Mouse (Mus musculus): ENCODE measurements around the gene Ap2b1. TPM values are rescaled to one million over a fixed set of nuclear protein-coding genes. Genes with fewer than 3 reads are reported as not detected.
A peak's percentile ranks its signal among the peaks of the same experiment; 100 is the strongest.
"Not testable (repeated sequence)": the region's sequence is repeated elsewhere in the genome, so short reads cannot be mapped to it uniquely, and the experiment has no call there.

Gene Ap2b1
- polyA plus RNA-seq (2015; fragmentation: Nextera tagmentation; extraction: Ambion mirVana): 54.9 and 59.8 TPM in 2 replicates

GRCm38 (mm10) chr11:83298225-83299195 is at the start of gene Ap2b1:
TSS of gene Ap2b1 (plus strand) at chr11:83299024.
- Histone ChIP-seq H3K36me3 (ENCODE audit: control insufficient read depth, insufficient read depth, low read length) (peaks cover 7% of the 10 kb centered on the region; the same call in 1 of the 2 replicates), H3K27me3 (ENCODE audit: control insufficient read depth, insufficient read depth, low read depth, low read length) (no peaks in the 10 kb centered on the region), H3K4me2 (ENCODE audit: low read depth, low read length) (peak within 1 kb of the TSS; percentile 88), H3K27ac (ENCODE audit: low read length) (peak within 1 kb of the TSS; percentile 95), H3K4me3 (ENCODE audit: low read length) (peak within 1 kb of the TSS; percentile 90), H3K4me1 (replicated peaks; ENCODE audit: control insufficient read depth, insufficient read depth, low read length) (peaks cover 9% of the 10 kb centered on the region; the same call in 1 of the 2 replicates), H3K9me3 (ENCODE audit: control insufficient read depth, low read length) (no peaks in the 10 kb centered on the region), H3K9ac (ENCODE audit: low read length) (peak within 1 kb of the TSS; percentile 94)
- WGBS: 2% methylated on average over 56 of the region's 56 CpGs
- ATAC-seq (ENCODE audit: low read depth): peak; percentile 93

DNA sequence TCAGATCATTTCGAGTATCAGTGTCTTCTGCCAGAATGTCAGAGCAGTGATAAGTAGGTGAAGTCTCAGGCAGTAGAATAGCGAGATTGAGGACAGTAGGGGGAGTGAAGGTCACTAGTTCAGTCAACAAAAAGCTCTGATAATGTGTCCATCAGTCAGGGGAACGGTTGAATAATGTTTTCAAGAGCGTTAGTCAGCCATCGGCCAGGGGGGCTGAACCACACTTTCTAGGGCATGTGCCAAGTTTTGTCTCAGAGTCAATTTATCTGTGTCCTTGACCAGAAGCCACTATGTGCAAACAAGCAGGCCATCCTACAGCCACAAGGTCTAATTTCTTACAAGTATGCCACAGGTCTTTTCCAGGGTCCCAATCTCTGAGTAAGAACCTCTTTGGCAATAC is 41.6 kb upstream of the Ap2b1 start:
- H3K4me2 ChIP-seq (ENCODE audit: low read depth, low read length); ATAC-seq (ENCODE audit: low read depth); H3K9ac ChIP-seq (ENCODE audit: low read length); H3K4me3 ChIP-seq (ENCODE audit: low read length); H3K9me3 ChIP-seq (ENCODE audit: control insufficient read depth, low read length); H3K27me3 ChIP-seq (ENCODE audit: control insufficient read depth, insufficient read depth, low read depth, low read length); H3K27ac ChIP-seq (ENCODE audit: low read length); H3K4me1 ChIP-seq (replicated peaks; ENCODE audit: control insufficient read depth, insufficient read depth, low read length); H3K36me3 ChIP-seq (ENCODE audit: control insufficient read depth, insufficient read depth, low read length): not testable (repeated sequence)
- 28% methylated on average over 5 of the region's 5 CpGs for WGBS

GRCm38 (mm10) chr11:83262673-83263072 is 36.2 kb upstream of the Ap2b1 start:
- no peak for ATAC-seq (ENCODE audit: low read depth)
- Histone ChIP-seq H3K4me2 (ENCODE audit: low read depth, low read length) (no peak overlapping the region), H3K27me3 (ENCODE audit: control insufficient read depth, insufficient read depth, low read depth, low read length) (no peaks in the 10 kb centered on the region), H3K4me3 (ENCODE audit: low read length) (no peak overlapping the region), H3K9me3 (ENCODE audit: control insufficient read depth, low read length) (no peaks in the 10 kb centered on the region), H3K9ac (ENCODE audit: low read length) (no peak overlapping the region), H3K27ac (ENCODE audit: low read length) (no peak overlapping the region), H3K4me1 (replicated peaks; ENCODE audit: control insufficient read depth, insufficient read depth, low read length) (no peaks in the 10 kb centered on the region), H3K36me3 (ENCODE audit: control insufficient read depth, insufficient read depth, low read length) (no peaks in the 10 kb centered on the region)
- 100% methylated on average over 1 of the region's 1 CpGs for WGBS

DNA sequence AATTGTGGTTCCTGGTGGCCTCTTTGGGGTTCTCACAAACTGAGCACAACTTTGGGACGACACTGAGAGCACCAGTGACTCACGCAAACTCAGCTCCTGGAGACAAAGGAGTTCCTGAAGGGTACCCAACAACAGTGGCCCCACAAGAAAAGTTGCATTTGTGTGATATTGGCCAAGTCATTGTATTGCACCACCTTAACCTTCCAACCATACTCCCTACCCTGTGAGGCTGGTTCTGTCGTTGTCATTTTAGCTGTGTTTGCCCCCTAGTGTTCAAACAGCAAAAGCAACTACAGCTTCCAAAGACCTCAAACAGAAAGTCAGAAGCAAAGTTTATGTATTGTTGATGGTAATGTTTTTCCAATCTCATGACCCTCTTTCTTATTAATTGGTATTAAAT is 35.7 kb upstream of the Ap2b1 start:
- no peak for ATAC-seq (ENCODE audit: low read depth)
- no peak overlapping the region for H3K9ac ChIP-seq (ENCODE audit: low read length)

DNA sequence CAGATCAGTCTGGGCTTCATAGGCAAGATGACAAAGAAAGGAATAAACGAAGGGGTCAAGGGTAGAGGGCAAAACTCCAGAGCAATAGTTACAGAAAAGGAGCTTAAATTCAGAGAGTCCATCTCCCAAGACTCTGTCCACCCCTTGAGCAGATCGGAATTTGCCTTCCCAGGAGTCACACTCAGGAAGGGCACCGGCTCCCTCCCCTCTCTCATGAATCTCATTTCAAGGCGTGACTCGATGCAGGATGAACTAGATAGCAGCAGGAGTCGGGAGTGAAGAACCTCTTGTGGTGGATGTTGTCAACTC is 28.0 kb upstream of the Ap2b1 start:
- Histone ChIP-seq H3K4me3 (ENCODE audit: low read length) (peak overlapping the region; percentile 72), H3K36me3 (ENCODE audit: control insufficient read depth, insufficient read depth, low read length) (no peaks in the 10 kb centered on the region), H3K4me1 (replicated peaks; ENCODE audit: control insufficient read depth, insufficient read depth, low read length) (no peaks in the 10 kb centered on the region), H3K9me3 (ENCODE audit: control insufficient read depth, low read length) (no peaks in the 10 kb centered on the region), H3K9ac (ENCODE audit: low read length) (peak overlapping the region; percentile 68), H3K27ac (ENCODE audit: low read length) (peak overlapping the region; percentile 68), H3K4me2 (ENCODE audit: low read depth, low read length) (peak overlapping the region; percentile 75), H3K27me3 (ENCODE audit: control insufficient read depth, insufficient read depth, low read depth, low read length) (no peaks in the 10 kb centered on the region)
- peak; percentile 51 for ATAC-seq (ENCODE audit: low read depth)
- WGBS: under 1% methylated on average over 6 of the region's 6 CpGs

More for the DNA sequence above, 35.7 kb upstream of the Ap2b1 start:
- Histone ChIP-seq H3K4me2 (ENCODE audit: low read depth, low read length) (no peak overlapping the region), H3K9me3 (ENCODE audit: control insufficient read depth, low read length) (no peaks in the 10 kb centered on the region), H3K4me1 (replicated peaks; ENCODE audit: control insufficient read depth, insufficient read depth, low read length) (no peaks in the 10 kb centered on the region), H3K27me3 (ENCODE audit: control insufficient read depth, insufficient read depth, low read depth, low read length) (no peaks in the 10 kb centered on the region), H3K27ac (ENCODE audit: low read length) (no peak overlapping the region), H3K36me3 (ENCODE audit: control insufficient read depth, insufficient read depth, low read length) (no peaks in the 10 kb centered on the region), H3K4me3 (ENCODE audit: low read length) (no peak overlapping the region)
- WGBS: 53% methylated on average over 3 of the region's 3 CpGs

DNA sequence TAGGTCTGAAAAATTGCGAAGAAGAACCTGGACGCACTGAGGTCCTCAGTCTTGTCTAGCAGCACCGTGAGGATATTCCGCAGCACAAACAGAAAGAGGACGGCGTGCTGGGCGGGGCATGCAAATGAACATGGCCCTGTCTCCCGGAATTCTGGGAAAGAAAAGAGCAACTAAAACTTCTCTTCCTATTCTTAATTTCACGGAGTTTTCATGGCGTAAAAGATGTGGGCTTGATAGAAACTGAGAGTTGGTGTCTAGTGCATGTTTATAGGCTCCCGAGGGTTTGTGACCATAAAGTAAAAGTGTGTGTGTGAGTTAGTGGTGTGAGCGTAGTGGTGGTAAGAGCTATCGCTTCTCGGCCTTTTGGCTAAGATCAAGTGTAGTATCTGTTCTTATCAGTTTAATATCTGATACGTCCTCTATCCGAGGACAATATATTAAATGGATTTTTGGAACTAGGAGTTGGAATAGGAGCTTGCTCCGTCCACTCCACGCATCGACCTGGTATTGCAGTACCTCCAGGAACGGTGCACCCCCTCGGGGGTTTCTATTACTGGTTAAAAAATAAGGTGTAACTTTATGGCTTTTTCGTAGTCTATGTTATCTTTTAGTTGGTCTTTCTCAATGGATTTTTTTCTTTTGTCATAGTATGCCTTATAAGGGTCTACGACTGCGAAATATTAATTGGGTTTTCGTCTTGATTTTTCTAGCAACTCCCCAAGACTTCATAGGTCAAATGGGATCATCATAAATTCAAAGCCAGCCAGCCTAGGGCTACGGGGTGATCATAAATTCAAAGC is 27.5 kb upstream of the Ap2b1 start:
- Histone ChIP-seq H3K27me3 (ENCODE audit: control insufficient read depth, insufficient read depth, low read depth, low read length) (no peaks in the 10 kb centered on the region), H3K9me3 (ENCODE audit: control insufficient read depth, low read length) (no peaks in the 10 kb centered on the region), H3K27ac (ENCODE audit: low read length) (peak overlapping the region; percentile 68), H3K9ac (ENCODE audit: low read length) (peak overlapping the region; percentile 68), H3K4me2 (ENCODE audit: low read depth, low read length) (peak overlapping the region; percentile 75), H3K4me3 (ENCODE audit: low read length) (peak overlapping the region; percentile 72), H3K36me3 (ENCODE audit: control insufficient read depth, insufficient read depth, low read length) (no peaks in the 10 kb centered on the region), H3K4me1 (replicated peaks; ENCODE audit: control insufficient read depth, insufficient read depth, low read length) (peaks cover 3% of the 10 kb centered on the region; the same call in 1 of the 2 replicates)
- WGBS: under 1% methylated on average over 26 of the region's 26 CpGs
- peak; percentile 91 for ATAC-seq (ENCODE audit: low read depth)

DNA sequence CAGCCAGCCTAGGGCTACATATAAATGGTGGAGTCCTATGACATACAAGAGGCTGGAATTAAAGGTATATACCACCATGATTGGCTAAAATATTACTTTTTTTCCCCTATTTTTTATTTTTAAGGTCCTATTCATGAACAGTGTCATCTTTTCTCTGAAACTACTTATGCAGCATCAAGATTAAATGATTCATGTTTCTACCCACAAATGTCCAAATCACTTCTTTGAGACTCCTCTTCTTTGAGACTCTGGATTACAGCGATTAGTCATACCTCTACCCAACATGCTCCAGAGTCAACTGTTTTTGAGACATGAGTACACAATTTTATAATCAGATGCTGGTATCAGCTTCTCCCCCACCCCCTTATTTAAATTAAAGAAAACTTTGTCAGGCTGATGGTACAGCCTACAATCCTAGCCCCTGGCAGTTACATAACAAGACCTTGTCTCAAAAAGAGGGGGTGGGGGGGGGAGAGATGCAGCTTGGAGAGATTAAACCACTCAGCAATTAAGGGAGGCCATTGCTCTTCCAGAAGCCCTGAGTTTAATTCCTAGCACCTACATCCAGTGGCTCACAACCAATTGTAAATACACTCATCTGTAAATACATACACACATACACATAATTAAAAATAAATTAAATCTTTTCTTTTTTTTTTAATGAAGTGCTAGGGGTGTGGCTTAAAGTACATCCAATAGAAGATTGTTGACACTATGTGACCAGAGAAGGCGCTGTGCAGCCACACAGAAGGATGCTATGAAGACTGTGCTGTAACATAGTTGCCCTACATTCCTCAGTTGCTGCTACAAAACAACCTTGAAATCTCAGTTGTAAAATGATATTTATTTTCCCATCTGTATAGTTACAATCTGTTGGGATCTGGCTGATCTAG is 26.6 kb upstream of the Ap2b1 start:
- H3K4me2 ChIP-seq (ENCODE audit: low read depth, low read length): peak overlapping the region; percentile 75; the same call in 1 of the 2 replicates
- H3K4me1 ChIP-seq (replicated peaks; ENCODE audit: control insufficient read depth, insufficient read depth, low read length): peaks cover 3% of the 10 kb centered on the region; the same call in 1 of the 2 replicates
- no peak overlapping the region for H3K9ac ChIP-seq (ENCODE audit: low read length)
- H3K36me3 ChIP-seq (ENCODE audit: control insufficient read depth, insufficient read depth, low read length): no peaks in the 10 kb centered on the region
- H3K27ac ChIP-seq (ENCODE audit: low read length): no peak overlapping the region
- H3K4me3 ChIP-seq (ENCODE audit: low read length): no peak overlapping the region
- 17% methylated on average over 2 of the region's 2 CpGs for WGBS
- no peaks in the 10 kb centered on the region for H3K9me3 ChIP-seq (ENCODE audit: control insufficient read depth, low read length)
- ATAC-seq (ENCODE audit: low read depth): no peak
- H3K27me3 ChIP-seq (ENCODE audit: control insufficient read depth, insufficient read depth, low read depth, low read length): no peaks in the 10 kb centered on the region

DNA sequence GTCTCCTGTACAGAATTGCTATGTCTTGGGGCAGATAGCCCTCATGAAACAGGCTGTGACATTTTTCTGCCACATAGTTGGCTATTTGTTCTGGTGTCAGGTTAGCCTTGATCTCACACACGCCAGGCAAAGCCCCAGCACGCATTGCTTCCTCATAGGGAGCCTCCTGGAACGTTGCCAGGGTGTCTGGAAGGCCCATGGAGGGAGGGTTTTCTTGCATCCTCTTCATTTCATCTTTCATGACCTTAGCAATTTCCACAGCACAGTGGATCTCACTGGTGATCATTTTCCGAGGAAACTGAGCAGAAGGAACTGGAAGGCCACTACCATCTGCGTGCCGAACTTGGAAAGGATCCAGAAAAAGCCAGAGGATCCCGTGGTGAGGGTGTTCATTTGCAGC is 22.6 kb upstream of the Ap2b1 start:
- no peak for ATAC-seq (ENCODE audit: low read depth)
- Histone ChIP-seq H3K27ac (ENCODE audit: low read length) (no peak overlapping the region), H3K4me3 (ENCODE audit: low read length) (no peak overlapping the region), H3K27me3 (ENCODE audit: control insufficient read depth, insufficient read depth, low read depth, low read length) (no peaks in the 10 kb centered on the region), H3K9ac (ENCODE audit: low read length) (no peak overlapping the region), H3K36me3 (ENCODE audit: control insufficient read depth, insufficient read depth, low read length) (no peaks in the 10 kb centered on the region), H3K9me3 (ENCODE audit: control insufficient read depth, low read length) (no peaks in the 10 kb centered on the region), H3K4me2 (ENCODE audit: low read depth, low read length) (no peak overlapping the region), H3K4me1 (replicated peaks; ENCODE audit: control insufficient read depth, insufficient read depth, low read length) (peaks cover 3% of the 10 kb centered on the region; the same call in 1 of the 2 replicates)
- WGBS: 33% methylated on average over 7 of the region's 7 CpGs

Data from lung, embryonic 16.5 days (tissue).